Mouse (Mus musculus) heart, postnatal 0 days (tissue): ENCODE results near the gene Dnah17.

Source experiments
- CTCF ChIP-seq: IDR thresholded peaks from 2 replicates; pipeline ENCODE4 v1.5.1; 2016; ENCODE audit warnings: antibody characterized with exemption, control low read depth, low read depth
- EP300 ChIP-seq: IDR thresholded peaks from 2 replicates; pipeline ENCODE4 v1.6.1; 2016; ENCODE audit warnings: antibody characterized with exemption, low read depth

DNA sequence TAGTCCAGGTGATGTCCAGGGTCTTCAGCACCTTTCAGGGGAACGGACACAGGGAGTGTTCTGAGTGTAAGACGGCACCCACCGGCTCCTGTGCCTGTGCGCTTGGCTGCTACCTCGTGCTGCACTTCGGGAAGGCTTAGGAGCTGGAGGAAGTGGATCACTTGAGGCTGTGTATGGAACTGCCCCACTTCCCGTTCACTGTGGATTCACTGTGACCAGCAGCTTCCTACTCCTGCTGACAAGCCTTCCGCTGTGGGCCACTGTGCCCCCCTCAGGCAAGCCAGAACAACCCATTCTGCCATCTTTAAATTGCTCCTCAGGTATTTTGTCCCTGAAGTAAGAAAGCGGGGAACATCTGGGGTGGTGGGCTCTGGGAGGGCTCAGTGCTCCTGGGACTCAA, 35.4 kb downstream of the Dnah17 start:
- no peak for TF ChIP-seq CTCF
- no peak for TF ChIP-seq EP300
